Mouse (Mus musculus): ENCODE data around the gene Usp29. TPM values are rescaled to one million over a fixed set of nuclear protein-coding genes. Genes with fewer than 3 reads are reported as not detected.

The Usp29 gene
- total RNA-seq (2021) (1 to 10 TPM; 1.2 to 1.4 TPM), polyA plus RNA-seq (2012; rRNA removed) (0.08 and 0.31 TPM in 2 replicates)
- long read RNA-seq, result 0 reads

GRCm38 (mm10) chr7:6730241-6730640, at the start of gene Usp29, which contains the start of gene Peg3:
TSS of gene Usp29 (plus strand) at chr7:6730578.
TSS of gene Peg3 (minus strand) at chr7:6730431.
- DNase-seq, result peak; percentile 84

- peak; percentile 81 for DNase-seq
Observed at GRCm38 (mm10) chr7:6685511-6685910, 44.9 kb upstream of the Usp29 start.

GRCm38 (mm10) chr7:6696241-6697045, 33.9 kb upstream of the Usp29 start, which contains the start of gene Zim1:
TSS of gene Zim1 (minus strand) at chr7:6696450.
- DNase-seq, result peak; percentile 90

- DNase-seq, result no peak
Observed at GRCm38 (mm10) chr7:6699230-6699629, 31.1 kb upstream of the Usp29 start.

- DNase-seq, result no peak
Observed at GRCm38 (mm10) chr7:6707416-6708015, 22.9 kb upstream of the Usp29 start.

DNA sequence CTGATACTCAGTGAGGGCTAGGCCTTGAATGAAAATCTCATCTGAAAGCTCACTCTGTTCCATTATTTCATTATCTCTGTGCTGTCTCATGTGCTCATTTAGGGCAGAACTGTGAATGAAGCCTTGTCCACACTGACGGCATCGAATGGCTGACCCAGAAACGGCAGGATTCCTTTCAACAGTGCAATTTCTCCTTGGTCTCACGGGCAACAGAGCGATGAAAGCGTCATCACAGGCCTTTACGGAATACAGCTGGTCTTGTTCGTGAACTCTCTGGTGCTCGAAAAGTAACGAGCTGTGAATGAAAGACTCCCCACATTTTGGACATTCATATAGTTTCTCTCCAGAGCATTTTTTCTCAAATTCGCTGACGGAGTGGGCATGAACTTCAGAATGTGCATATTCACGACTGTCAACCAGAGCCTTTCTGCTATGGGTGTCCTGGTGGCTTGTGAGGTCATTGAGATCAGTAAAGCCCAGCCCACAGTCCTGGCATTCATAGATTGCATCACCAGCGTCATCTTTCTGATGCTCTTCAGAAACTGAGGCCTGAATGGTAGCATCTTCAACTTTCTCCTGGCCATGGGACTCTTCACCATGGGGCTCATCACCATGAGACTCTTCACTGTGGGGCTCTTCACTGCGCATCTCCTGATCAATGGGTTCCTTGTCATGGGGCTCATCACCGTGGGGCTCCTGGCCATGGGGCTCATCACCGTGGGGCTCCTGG, 21.8 kb upstream of the Usp29 start:
- no peak for DNase-seq

DNA sequence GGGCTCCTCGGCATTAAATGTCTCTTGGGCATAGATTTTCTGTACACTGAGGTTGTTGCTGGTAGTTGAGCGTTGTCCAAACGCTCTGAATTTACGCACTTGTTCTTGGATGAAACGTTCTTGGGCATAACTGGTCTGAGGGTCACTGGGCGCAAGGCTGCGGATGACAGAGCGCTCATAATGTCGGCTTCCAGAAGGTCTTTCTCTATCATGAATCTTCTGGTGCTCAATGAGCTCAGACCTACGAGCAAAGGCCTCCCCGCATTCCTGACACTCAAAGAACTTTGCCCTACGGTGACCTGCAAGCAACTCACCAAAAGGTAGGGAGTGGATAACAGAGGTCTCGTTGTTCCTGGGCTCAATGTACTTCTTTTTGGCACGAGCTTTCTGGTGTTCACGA, 21.0 kb upstream of the Usp29 start:
- DNase-seq, result no peak

DNA sequence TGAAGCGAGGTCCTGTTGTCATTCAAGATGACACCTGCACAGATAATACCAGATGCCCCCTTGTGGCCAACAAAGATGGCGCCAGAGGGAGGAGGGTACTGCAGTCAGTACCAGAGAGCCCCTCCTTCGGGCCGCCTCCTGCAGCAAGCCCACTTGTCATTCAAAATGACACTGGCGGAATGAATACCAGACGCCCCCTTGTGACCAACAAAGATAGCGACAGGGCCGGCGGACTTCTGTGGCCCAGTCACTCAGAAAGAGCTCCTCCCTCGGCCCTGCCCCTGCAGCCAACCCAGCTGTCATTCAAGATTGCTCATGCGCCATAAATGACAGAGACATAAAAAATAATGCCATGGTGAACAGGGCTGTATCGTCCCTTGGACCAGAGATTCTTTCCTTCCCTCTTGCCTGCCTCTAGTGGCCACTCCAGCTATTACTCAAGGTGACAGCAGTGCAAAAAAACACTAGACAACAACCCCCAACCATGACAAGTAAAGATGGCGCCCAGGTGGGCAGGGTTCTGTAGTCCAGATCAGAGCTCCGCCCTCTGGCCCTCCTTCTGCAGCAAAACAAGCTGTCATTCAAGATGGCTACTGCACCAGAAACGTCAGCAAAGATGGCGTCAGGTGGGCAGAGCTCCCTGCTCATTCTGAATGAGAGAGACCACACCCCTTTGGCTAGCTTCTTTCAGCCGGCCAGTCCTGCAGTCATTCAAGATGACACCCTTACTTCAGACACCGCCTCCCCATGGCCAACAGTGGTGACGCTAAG, 2.8 kb upstream of the Usp29 start:
- peak; percentile 87 for DNase-seq

DNA sequence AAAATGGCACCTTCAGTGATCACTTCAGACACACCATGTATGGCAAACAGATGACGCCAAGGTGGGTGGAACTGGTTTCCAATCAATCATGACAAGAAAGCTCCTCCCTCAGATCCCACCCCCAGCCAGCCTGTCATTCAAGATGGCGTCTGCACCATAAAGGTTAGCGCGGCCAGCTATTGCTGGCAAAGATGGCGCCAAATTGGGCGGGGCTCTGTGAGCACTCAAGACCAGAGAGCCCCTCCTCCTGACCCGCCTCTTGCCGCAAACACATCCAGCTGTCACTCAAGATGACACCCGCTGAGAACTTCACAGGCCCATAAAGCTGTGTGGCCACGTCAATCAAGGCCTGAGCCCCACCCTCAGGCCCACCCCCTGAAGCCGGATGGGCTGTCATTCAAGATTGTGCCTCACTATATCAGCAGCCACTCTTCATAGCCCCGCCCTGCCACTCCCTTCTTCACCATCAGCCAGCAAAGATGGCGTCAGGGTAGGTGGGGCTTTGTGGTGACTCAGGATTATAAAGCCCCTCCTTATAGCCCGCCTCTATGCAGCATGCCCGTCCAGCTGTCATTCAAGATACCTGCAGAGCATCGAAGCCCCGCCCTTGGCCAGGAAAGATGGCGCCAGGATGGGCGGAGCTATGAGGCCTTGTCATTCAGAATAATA, 2.0 kb upstream of the Usp29 start:
- peak; percentile 93 for DNase-seq

DNA sequence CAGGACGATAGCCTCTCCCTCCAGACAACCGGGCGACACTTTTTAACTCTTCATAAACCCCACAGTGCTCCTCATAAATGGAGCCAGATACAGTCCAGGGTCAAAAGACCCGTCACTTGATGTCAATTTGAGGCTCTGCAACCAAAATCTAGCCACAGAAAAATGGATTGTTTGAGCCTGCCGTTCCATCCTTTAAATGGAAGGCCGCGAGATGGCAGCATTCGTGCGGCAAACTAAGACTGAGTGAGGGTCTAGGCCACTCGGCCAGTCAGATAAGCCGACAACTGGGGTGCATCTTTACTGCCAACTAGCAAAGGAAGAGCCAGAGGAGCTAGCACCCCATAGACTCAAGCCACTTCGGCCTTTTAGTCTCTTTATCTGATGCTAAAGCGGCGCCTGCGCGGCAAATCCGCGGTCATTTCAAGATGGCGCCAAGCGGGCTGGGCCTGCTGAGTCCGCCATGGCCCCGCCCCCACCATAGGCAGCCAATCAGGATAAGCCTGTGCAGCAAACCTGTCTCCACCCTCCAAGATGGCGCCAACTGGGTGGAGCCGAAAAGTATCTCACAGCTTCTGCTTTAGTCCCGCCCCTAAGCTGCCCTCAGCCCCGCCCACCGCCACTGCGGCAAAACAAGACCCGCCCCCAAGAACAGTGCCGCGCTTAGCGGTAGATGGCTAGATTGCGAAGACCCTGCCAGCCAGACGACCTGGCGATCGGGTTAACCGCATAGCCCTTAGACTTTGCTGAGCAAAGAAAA, 1.1 kb upstream of the Usp29 start:
- DNase-seq, result peak; percentile 95

- DNase-seq, result no peak
Observed at GRCm38 (mm10) chr7:6730801-6731200, 423 bp downstream of the Usp29 start.

GRCm38 (mm10) chr7:6731373-6731772, 995 bp downstream of the Usp29 start:
- no peak for DNase-seq

- DNase-seq, result no peak
Observed at GRCm38 (mm10) chr7:6731930-6732329, 1.6 kb downstream of the Usp29 start.

GRCm38 (mm10) chr7:6736060-6736459, 5.7 kb downstream of the Usp29 start:
- no peak for DNase-seq

DNA sequence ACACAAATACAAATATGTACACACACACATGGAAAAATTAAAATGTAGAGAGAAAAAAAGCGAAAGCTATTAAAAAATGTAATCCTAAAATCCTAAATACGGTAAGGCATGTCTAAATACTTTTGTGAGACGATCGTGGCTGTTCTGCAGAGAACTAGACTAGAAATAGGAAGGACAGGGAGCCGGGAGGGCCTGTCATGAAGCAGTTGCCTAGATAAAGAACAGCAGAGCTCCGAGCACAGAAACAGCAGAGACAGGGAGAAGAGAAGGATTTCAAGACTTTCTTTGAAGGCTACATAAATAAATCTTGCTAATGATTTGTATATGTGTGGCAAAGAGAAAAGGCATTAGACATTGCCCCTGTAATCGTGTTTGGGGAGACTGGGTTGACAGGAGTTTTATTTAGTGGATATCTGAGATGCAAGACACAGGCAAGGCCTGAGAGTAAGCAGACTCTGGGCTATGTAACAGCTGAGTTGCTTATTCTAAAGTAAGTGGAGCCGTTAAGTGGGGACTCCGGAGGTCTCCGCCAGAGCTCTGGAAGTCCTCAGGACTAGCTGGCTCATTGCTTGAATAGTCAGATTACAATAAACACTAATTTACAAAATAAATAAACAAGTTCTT, 14.0 kb downstream of the Usp29 start:
- no peak for DNase-seq

DNA sequence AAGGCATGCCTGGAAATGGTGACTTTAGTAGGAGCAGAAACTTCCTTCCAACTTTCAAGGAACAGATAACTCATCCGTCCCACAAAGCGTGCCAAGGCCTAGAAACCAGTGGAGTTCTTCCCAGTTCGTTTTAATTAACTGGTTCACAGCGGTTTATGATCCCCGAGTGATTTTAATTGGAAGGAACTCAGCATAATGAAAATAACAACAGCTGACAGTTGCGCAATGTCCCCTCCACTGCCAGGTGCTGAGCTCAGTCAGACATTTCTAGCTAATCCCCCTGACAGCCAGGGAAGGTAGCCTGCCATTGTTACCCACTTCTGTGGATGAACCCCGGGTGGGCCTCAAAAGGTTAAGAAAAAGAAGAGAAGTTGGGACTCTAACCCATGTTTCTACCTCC, 18.8 kb downstream of the Usp29 start:
- peak; percentile 10 for DNase-seq

- DNase-seq, result no peak
Observed at GRCm38 (mm10) chr7:6753440-6753839, 23.1 kb downstream of the Usp29 start.

GRCm38 (mm10) chr7:6756777-6757291, 26.5 kb downstream of the Usp29 start:
- DNase-seq, result no peak

DNA sequence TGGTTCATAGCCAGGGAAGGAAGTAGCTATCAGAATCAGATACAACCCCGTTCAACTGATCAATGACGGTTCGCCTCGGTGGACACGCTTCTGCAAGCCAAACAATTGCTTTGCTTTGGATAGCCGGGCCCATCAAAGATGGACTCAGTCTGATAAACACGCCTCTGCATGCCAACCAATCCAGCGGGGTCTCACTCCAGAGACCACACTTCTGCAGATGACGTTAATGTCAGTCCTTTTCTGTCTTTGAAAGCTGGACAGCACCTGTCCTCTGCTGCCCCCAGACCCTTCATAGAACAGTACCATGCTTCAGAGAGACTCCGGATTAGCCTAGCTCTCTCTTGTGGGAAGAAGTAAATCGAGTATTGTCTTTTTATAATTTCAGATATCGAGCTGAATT, 29.3 kb downstream of the Usp29 start:
- DNase-seq, result no peak

GRCm38 (mm10) chr7:6760170-6760569, 29.8 kb downstream of the Usp29 start:
- DNase-seq, result no peak
